Mouse (Mus musculus): ENCODE data around the gene Vmn2r43.
"Not testable (repeated sequence)": the region's sequence is repeated elsewhere in the genome, so short reads cannot be mapped to it uniquely, and the experiment has no call there.

The Vmn2r43 gene

DNA sequence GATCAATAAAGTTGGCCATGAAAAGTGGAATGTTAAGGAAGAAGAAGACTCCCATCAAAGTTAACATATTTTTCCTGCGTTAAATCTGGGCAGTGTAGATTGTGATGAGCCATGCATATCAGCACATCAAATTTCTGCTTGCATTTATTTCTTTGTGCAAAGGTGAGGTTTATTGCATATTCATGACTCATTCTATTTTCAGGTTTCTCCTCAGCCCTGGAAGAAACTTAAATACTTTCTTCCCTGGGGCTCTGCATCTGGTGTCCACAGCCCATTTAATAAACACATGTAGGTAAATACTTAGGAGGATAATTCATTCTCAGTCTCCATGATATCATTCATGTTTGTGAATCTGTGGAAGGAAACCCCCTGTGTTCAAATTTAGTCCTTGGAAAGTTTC is at the start of gene Vmn2r43:
Gene Vmn2r43 (minus strand): TSS at position 101 of the 400 bp plus-strand sequence.
- DNase-seq (ENCODE audit: low spot score), result not testable (repeated sequence)

DNA sequence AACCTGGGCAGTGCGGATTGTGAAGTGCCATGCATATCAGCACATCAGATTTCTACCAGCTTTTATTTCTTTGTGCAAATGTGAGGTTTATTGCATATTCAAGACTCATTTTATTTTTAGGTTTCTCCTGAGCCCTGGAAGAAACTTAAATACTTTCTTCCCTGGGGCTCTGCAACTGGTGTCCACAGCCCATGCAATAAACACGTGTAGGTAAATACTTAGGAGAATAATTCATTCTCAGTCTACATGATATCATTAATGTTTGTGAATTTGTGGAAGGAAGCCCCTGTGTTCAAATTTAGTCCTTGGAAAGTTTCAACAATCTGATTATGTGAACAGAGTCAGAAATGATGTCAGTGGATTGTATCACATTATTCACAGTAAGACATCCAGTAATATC is 60.2 kb downstream of the Vmn2r43 start, which contains the start of gene Vmn2r42:
Gene Vmn2r42 (minus strand): TSS at position 101 of the 400 bp plus-strand sequence.
- not testable (repeated sequence) for DNase-seq (ENCODE audit: low spot score)
